Mouse (Mus musculus): Measurements from ENCODE around the gene Phactr1. TPM values are rescaled to one million over a fixed set of nuclear protein-coding genes. Genes with fewer than 3 reads are reported as not detected.
A peak's percentile ranks its signal among the peaks of the same experiment; 100 is the strongest.

The Phactr1 gene
- total and polyA plus RNA-seq, 2 experiments from 2014 or later, result 84.5 to 106 TPM

DNA sequence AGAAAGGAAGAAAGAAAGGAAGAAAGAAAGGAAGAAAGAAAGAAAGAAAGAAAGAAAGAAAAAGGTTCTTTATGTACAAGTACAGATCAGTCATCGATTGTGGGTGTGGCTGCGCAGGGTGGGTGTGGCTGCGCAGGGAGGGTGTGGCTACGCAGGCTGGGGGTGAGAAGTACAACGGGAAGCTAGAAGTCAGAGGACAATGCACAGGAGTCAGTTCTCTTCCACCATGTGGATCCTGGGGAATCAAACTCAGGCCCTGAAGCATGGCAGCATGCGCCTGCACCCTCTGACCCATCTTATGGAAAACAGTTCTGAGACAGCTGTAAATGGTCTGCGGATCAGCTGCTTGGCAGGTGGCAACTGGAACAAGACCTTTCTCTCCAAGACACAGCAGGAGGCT, 500.7 kb downstream of the Phactr1 start:
- Histone ChIP-seq H3K4me2 (ENCODE audit: low read depth) (no peak overlapping the region), H3K4me3 (ENCODE audit: low read depth, low read length) (no peak overlapping the region), H3K27me3 (ENCODE audit: insufficient read depth, low read length) (no peaks in the 10 kb centered on the region), H3K4me1 (ENCODE audit: insufficient read depth) (no peaks in the 10 kb centered on the region), H3K27ac (ENCODE audit: low read depth, low read length) (no peak overlapping the region), H3K36me3 (ENCODE audit: insufficient read depth) (no peaks in the 10 kb centered on the region), H3K9ac (no peak overlapping the region), H3K9me3 (ENCODE audit: low read length) (no peaks in the 10 kb centered on the region)
- DNase-seq (no peak), ATAC-seq (no peak)
- TF ChIP-seq CTCF (IDR thresholded peaks at IDR 0.05; ENCODE audit: low read depth), result no peak
- WGBS, result 68% methylated on average over 7 of the region's 7 CpGs

DNA sequence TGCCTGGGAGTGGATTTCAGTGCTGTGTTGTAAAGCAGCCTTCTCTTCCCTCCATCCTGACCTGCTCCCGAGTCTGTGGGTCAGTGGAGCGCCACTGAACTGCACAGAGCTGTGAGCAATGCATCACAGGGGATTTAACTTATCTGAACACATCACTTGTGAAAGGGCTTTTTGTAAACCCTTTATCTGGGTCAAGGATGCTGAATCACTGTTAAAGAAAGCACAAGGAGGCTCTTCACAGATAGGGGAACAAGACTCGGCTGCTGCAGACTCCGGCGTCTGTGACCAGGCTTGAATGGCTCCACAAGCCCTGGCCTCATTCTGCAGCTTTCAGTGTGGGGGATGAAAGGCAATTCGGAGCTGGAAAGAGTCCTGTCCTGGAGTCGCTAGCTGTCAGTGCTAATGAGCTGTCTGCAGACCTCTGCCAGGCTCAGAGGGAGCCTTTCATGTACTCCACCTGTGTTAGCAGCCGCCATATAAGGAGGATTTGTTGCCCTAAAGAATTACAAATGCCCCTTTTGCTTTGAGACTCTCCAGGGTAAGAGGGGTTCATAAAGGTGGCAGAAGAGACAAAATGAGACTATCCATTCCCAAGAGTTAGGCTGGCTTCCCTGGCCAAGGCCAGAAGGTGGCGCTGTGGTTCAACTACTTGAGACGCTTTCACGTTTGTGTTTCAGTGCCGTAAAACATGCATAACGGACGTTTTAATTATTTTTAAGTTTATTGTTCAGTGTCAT, 502.2 kb downstream of the Phactr1 start:
- H3K4me2 ChIP-seq (ENCODE audit: low read depth), result peak overlapping the region; percentile 45
- H3K9ac ChIP-seq, result no peak overlapping the region
- H3K27ac ChIP-seq (ENCODE audit: low read depth, low read length), result no peak overlapping the region; the same call in 1 of the 2 replicates
- ATAC-seq (peak; percentile 82), DNase-seq (peak; percentile 94)
- H3K9me3 ChIP-seq (ENCODE audit: low read length), result no peaks in the 10 kb centered on the region
- 4% methylated on average over 14 of the region's 14 CpGs for WGBS
- H3K4me1 ChIP-seq (ENCODE audit: insufficient read depth), result no peaks in the 10 kb centered on the region
- H3K36me3 ChIP-seq (ENCODE audit: insufficient read depth), result no peaks in the 10 kb centered on the region
- TF ChIP-seq CTCF (IDR thresholded peaks at IDR 0.05; ENCODE audit: low read depth), result peak; percentile 95
- H3K27me3 ChIP-seq (ENCODE audit: insufficient read depth, low read length), result no peaks in the 10 kb centered on the region
- peak overlapping the region; percentile 25 for H3K4me3 ChIP-seq (ENCODE audit: low read depth, low read length)

DNA sequence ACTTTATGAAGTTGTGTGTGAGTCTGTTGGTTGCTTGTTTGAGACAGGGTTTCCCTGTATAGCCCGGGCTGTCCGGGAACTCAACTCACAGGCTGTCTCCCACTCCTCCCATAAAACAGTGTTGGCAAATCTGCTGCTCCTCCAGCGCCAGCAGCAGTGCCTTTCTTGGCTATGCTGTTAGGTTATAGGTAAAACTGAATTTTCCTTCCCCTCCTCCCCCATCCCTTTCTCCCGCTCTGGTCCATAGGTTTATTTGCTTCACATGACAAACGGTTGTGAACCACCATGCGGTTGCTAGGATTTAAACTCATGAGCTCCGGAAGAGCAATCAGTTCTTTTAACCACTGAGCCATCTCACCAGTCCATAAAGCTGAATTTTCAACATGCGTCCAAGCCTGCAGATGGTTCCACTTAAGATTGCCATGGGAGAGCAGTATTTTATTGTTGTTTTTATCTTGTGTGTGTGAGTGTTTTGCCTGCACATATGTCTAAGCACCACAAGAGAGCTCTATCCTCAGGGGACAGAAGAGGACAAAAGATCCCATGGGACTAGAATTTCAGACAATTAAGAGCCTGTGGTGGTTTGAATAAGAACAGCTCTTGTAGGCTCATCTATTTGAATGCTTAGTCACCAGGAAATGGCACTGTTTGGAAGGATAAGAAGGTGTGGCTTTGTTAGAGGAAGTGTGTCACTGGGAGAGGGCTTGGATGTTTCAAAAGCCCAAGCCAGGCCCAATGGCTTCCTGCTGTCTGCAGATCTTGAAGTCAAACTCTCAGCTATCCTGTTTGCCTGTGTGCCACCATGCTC, 503.0 kb downstream of the Phactr1 start:
- Histone ChIP-seq H3K36me3 (ENCODE audit: insufficient read depth) (no peaks in the 10 kb centered on the region), H3K27ac (ENCODE audit: low read depth, low read length) (no peak overlapping the region), H3K9ac (no peak overlapping the region), H3K27me3 (ENCODE audit: insufficient read depth, low read length) (no peaks in the 10 kb centered on the region), H3K9me3 (ENCODE audit: low read length) (no peaks in the 10 kb centered on the region), H3K4me2 (ENCODE audit: low read depth) (peak overlapping the region; percentile 45), H3K4me3 (ENCODE audit: low read depth, low read length) (peak overlapping the region; percentile 25), H3K4me1 (ENCODE audit: insufficient read depth) (no peaks in the 10 kb centered on the region)
- ATAC-seq, result peak; percentile 64
- no peak for TF ChIP-seq CTCF (IDR thresholded peaks at IDR 0.05; ENCODE audit: low read depth)
- no peak for DNase-seq
- WGBS, result 27% methylated on average over 8 of the region's 8 CpGs

DNA sequence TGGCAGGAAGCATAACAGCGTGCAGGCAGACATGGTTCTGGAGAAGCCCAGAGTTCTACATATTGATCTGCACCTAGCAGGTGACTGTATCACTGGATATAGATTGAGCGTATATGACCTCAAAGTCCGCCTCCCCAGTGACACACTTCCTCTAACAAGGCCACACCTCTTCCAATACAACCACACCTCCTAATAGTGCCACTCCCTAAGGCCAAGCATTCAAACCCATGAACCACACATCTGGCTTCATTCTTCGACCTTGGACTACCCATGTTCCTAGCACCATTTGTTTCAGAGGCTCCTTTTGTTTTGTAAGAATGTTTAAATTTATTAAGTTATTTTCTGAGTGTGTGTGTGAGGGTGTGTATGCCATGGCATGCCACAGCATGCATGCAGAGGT, 507.3 kb downstream of the Phactr1 start:
- Histone ChIP-seq H3K27me3 (ENCODE audit: insufficient read depth, low read length) (no peaks in the 10 kb centered on the region), H3K4me3 (ENCODE audit: low read depth, low read length) (no peak overlapping the region), H3K9ac (no peak overlapping the region), H3K4me2 (ENCODE audit: low read depth) (no peak overlapping the region), H3K9me3 (ENCODE audit: low read length) (no peaks in the 10 kb centered on the region), H3K27ac (ENCODE audit: low read depth, low read length) (no peak overlapping the region), H3K4me1 (ENCODE audit: insufficient read depth) (no peaks in the 10 kb centered on the region), H3K36me3 (ENCODE audit: insufficient read depth) (no peaks in the 10 kb centered on the region)
- over 99% methylated on average over 4 of the region's 4 CpGs for WGBS
- no peak for ATAC-seq
- DNase-seq, result no peak
- TF ChIP-seq CTCF (IDR thresholded peaks at IDR 0.05; ENCODE audit: low read depth), result no peak
